Mouse (Mus musculus): ENCODE measurements around the gene Lnpep. TPM values are rescaled to one million over a fixed set of nuclear protein-coding genes. Genes with fewer than 3 reads are reported as not detected.

Gene Lnpep
- polyA plus RNA-seq, 1 experiment from 2014 or later, result 6.6 TPM

GRCm38 (mm10) chr17:17618463-17618862 lies 6.4 kb downstream of the Lnpep start:
- peaks cover 17% of the 10 kb centered on the region for H3K4me1 ChIP-seq (ENCODE audit: control insufficient read depth, insufficient read depth, low read length)
- H3K9me3 ChIP-seq (replicated peaks; ENCODE audit: control insufficient read depth, low read length, poor library complexity, severe bottlenecking), result no peaks in the 10 kb centered on the region
- H3K9ac ChIP-seq (ENCODE audit: low read depth, low read length), result no peak overlapping the region
- no peak overlapping the region for H3K27ac ChIP-seq (ENCODE audit: low read length)
- H3K36me3 ChIP-seq (ENCODE audit: control insufficient read depth, insufficient read depth, low read length), result no peaks in the 10 kb centered on the region
- WGBS, result 95% methylated on average over 1 of the region's 1 CpGs
- no peak overlapping the region for H3K4me3 ChIP-seq (ENCODE audit: low read depth, low read length)
- H3K4me2 ChIP-seq (ENCODE audit: low read length), result no peak overlapping the region
- H3K27me3 ChIP-seq (ENCODE audit: control insufficient read depth, insufficient read depth, low read depth, low read length), result no peaks in the 10 kb centered on the region
- no peak for ATAC-seq

GRCm38 (mm10) chr17:17617440-17618204 lies 7.2 kb downstream of the Lnpep start:
- no peaks in the 10 kb centered on the region for H3K27me3 ChIP-seq (ENCODE audit: control insufficient read depth, insufficient read depth, low read depth, low read length)
- no peak for ATAC-seq
- H3K36me3 ChIP-seq (ENCODE audit: control insufficient read depth, insufficient read depth, low read length), result no peaks in the 10 kb centered on the region
- H3K4me1 ChIP-seq (ENCODE audit: control insufficient read depth, insufficient read depth, low read length), result peaks cover 12% of the 10 kb centered on the region
- no peaks in the 10 kb centered on the region for H3K9me3 ChIP-seq (replicated peaks; ENCODE audit: control insufficient read depth, low read length, poor library complexity, severe bottlenecking)
- WGBS, result 93% methylated on average over 4 of the region's 4 CpGs
- H3K4me3 ChIP-seq (ENCODE audit: low read depth, low read length), result no peak overlapping the region
- H3K27ac ChIP-seq (ENCODE audit: low read length), result no peak overlapping the region
- H3K9ac ChIP-seq (ENCODE audit: low read depth, low read length), result no peak overlapping the region
- no peak overlapping the region for H3K4me2 ChIP-seq (ENCODE audit: low read length)

GRCm38 (mm10) chr17:17612336-17612735 lies 12.5 kb downstream of the Lnpep start:
- H3K27ac ChIP-seq (ENCODE audit: low read length), result no peak overlapping the region
- H3K27me3 ChIP-seq (ENCODE audit: control insufficient read depth, insufficient read depth, low read depth, low read length), result no peaks in the 10 kb centered on the region
- H3K9me3 ChIP-seq (replicated peaks; ENCODE audit: control insufficient read depth, low read length, poor library complexity, severe bottlenecking), result no peaks in the 10 kb centered on the region
- ATAC-seq, result no peak
- no peak overlapping the region for H3K9ac ChIP-seq (ENCODE audit: low read depth, low read length)
- WGBS, result 85% methylated on average over 2 of the region's 2 CpGs
- H3K36me3 ChIP-seq (ENCODE audit: control insufficient read depth, insufficient read depth, low read length), result no peaks in the 10 kb centered on the region
- no peak overlapping the region for H3K4me3 ChIP-seq (ENCODE audit: low read depth, low read length)
- no peak overlapping the region for H3K4me2 ChIP-seq (ENCODE audit: low read length)
- no peaks in the 10 kb centered on the region; the same call in 1 of the 2 replicates for H3K4me1 ChIP-seq (ENCODE audit: control insufficient read depth, insufficient read depth, low read length)

GRCm38 (mm10) chr17:17609523-17609922 lies 15.3 kb downstream of the Lnpep start:
- H3K9ac ChIP-seq (ENCODE audit: low read depth, low read length), result no peak overlapping the region
- 74% methylated on average over 3 of the region's 3 CpGs for WGBS
- H3K27ac ChIP-seq (ENCODE audit: low read length), result no peak overlapping the region
- H3K36me3 ChIP-seq (ENCODE audit: control insufficient read depth, insufficient read depth, low read length), result no peaks in the 10 kb centered on the region
- H3K9me3 ChIP-seq (replicated peaks; ENCODE audit: control insufficient read depth, low read length, poor library complexity, severe bottlenecking), result no peaks in the 10 kb centered on the region
- H3K4me3 ChIP-seq (ENCODE audit: low read depth, low read length), result no peak overlapping the region
- no peak for ATAC-seq
- H3K4me2 ChIP-seq (ENCODE audit: low read length), result no peak overlapping the region
- H3K4me1 ChIP-seq (ENCODE audit: control insufficient read depth, insufficient read depth, low read length), result no peaks in the 10 kb centered on the region
- no peaks in the 10 kb centered on the region for H3K27me3 ChIP-seq (ENCODE audit: control insufficient read depth, insufficient read depth, low read depth, low read length)

- Histone ChIP-seq H3K9ac (ENCODE audit: low read depth, low read length) (no peak overlapping the region), H3K36me3 (ENCODE audit: control insufficient read depth, insufficient read depth, low read length) (no peaks in the 10 kb centered on the region), H3K4me1 (ENCODE audit: control insufficient read depth, insufficient read depth, low read length) (no peaks in the 10 kb centered on the region), H3K4me2 (ENCODE audit: low read length) (no peak overlapping the region), H3K9me3 (replicated peaks; ENCODE audit: control insufficient read depth, low read length, poor library complexity, severe bottlenecking) (no peaks in the 10 kb centered on the region), H3K27ac (ENCODE audit: low read length) (no peak overlapping the region), H3K27me3 (ENCODE audit: control insufficient read depth, insufficient read depth, low read depth, low read length) (no peaks in the 10 kb centered on the region), H3K4me3 (ENCODE audit: low read depth, low read length) (no peak overlapping the region)
- 62% methylated on average over 5 of the region's 5 CpGs for WGBS
- no peak for ATAC-seq
These were observed 16.3 kb downstream of the Lnpep start for GRCm38 (mm10) chr17:17608416-17608988.

- no peak overlapping the region for H3K9ac ChIP-seq (ENCODE audit: low read depth, low read length)
- H3K4me3 ChIP-seq (ENCODE audit: low read depth, low read length), result no peak overlapping the region
- ATAC-seq, result no peak
- H3K9me3 ChIP-seq (replicated peaks; ENCODE audit: control insufficient read depth, low read length, poor library complexity, severe bottlenecking), result no peaks in the 10 kb centered on the region
- 94% methylated on average over 2 of the region's 2 CpGs for WGBS
- H3K4me1 ChIP-seq (ENCODE audit: control insufficient read depth, insufficient read depth, low read length), result peaks cover 5% of the 10 kb centered on the region
- H3K27ac ChIP-seq (ENCODE audit: low read length), result no peak overlapping the region
- no peaks in the 10 kb centered on the region for H3K36me3 ChIP-seq (ENCODE audit: control insufficient read depth, insufficient read depth, low read length)
- no peak overlapping the region for H3K4me2 ChIP-seq (ENCODE audit: low read length)
- H3K27me3 ChIP-seq (ENCODE audit: control insufficient read depth, insufficient read depth, low read depth, low read length), result no peaks in the 10 kb centered on the region
These were observed 20.3 kb downstream of the Lnpep start for GRCm38 (mm10) chr17:17604554-17604953.

- no peak overlapping the region for H3K4me2 ChIP-seq (ENCODE audit: low read length)
- ATAC-seq, result no peak
These were observed 21.2 kb downstream of the Lnpep start for GRCm38 (mm10) chr17:17603609-17604008.

GRCm38 (mm10) chr17:17602786-17603185 lies 22.1 kb downstream of the Lnpep start:
- no peak overlapping the region for H3K27ac ChIP-seq (ENCODE audit: low read length)
- peaks cover 5% of the 10 kb centered on the region for H3K4me1 ChIP-seq (ENCODE audit: control insufficient read depth, insufficient read depth, low read length)
- no peaks in the 10 kb centered on the region for H3K36me3 ChIP-seq (ENCODE audit: control insufficient read depth, insufficient read depth, low read length)
- no peak for ATAC-seq
- H3K4me2 ChIP-seq (ENCODE audit: low read length), result no peak overlapping the region
- H3K9ac ChIP-seq (ENCODE audit: low read depth, low read length), result no peak overlapping the region
- no peaks in the 10 kb centered on the region for H3K9me3 ChIP-seq (replicated peaks; ENCODE audit: control insufficient read depth, low read length, poor library complexity, severe bottlenecking)
- H3K27me3 ChIP-seq (ENCODE audit: control insufficient read depth, insufficient read depth, low read depth, low read length), result no peaks in the 10 kb centered on the region
- no peak overlapping the region for H3K4me3 ChIP-seq (ENCODE audit: low read depth, low read length)

More at GRCm38 (mm10) chr17:17603609-17604008, 21.2 kb downstream of the Lnpep start:
- Histone ChIP-seq H3K27me3 (ENCODE audit: control insufficient read depth, insufficient read depth, low read depth, low read length) (no peaks in the 10 kb centered on the region), H3K9me3 (replicated peaks; ENCODE audit: control insufficient read depth, low read length, poor library complexity, severe bottlenecking) (no peaks in the 10 kb centered on the region), H3K27ac (ENCODE audit: low read length) (no peak overlapping the region), H3K36me3 (ENCODE audit: control insufficient read depth, insufficient read depth, low read length) (no peaks in the 10 kb centered on the region), H3K4me3 (ENCODE audit: low read depth, low read length) (no peak overlapping the region), H3K4me1 (ENCODE audit: control insufficient read depth, insufficient read depth, low read length) (peaks cover 5% of the 10 kb centered on the region), H3K9ac (ENCODE audit: low read depth, low read length) (no peak overlapping the region)
- whole genome bisulfite sequencing, result 93% methylated on average over 3 of the region's 3 CpGs

GRCm38 (mm10) chr17:17602330-17602729 lies 22.5 kb downstream of the Lnpep start:
- no peaks in the 10 kb centered on the region for H3K36me3 ChIP-seq (ENCODE audit: control insufficient read depth, insufficient read depth, low read length)
- no peaks in the 10 kb centered on the region for H3K9me3 ChIP-seq (replicated peaks; ENCODE audit: control insufficient read depth, low read length, poor library complexity, severe bottlenecking)
- 0 out of 2 replicates have a peak, but pooled peaks have one; percentile 39 for ATAC-seq
- H3K4me2 ChIP-seq (ENCODE audit: low read length), result no peak overlapping the region
- 42% methylated on average over 4 of the region's 4 CpGs for WGBS
- peaks cover 5% of the 10 kb centered on the region for H3K4me1 ChIP-seq (ENCODE audit: control insufficient read depth, insufficient read depth, low read length)
- no peak overlapping the region for H3K27ac ChIP-seq (ENCODE audit: low read length)
- no peak overlapping the region for H3K4me3 ChIP-seq (ENCODE audit: low read depth, low read length)
- H3K27me3 ChIP-seq (ENCODE audit: control insufficient read depth, insufficient read depth, low read depth, low read length), result no peaks in the 10 kb centered on the region
- H3K9ac ChIP-seq (ENCODE audit: low read depth, low read length), result no peak overlapping the region
